8 mouse cellular contexts compared by ENCODE assay signal in the genomic region with DNA sequence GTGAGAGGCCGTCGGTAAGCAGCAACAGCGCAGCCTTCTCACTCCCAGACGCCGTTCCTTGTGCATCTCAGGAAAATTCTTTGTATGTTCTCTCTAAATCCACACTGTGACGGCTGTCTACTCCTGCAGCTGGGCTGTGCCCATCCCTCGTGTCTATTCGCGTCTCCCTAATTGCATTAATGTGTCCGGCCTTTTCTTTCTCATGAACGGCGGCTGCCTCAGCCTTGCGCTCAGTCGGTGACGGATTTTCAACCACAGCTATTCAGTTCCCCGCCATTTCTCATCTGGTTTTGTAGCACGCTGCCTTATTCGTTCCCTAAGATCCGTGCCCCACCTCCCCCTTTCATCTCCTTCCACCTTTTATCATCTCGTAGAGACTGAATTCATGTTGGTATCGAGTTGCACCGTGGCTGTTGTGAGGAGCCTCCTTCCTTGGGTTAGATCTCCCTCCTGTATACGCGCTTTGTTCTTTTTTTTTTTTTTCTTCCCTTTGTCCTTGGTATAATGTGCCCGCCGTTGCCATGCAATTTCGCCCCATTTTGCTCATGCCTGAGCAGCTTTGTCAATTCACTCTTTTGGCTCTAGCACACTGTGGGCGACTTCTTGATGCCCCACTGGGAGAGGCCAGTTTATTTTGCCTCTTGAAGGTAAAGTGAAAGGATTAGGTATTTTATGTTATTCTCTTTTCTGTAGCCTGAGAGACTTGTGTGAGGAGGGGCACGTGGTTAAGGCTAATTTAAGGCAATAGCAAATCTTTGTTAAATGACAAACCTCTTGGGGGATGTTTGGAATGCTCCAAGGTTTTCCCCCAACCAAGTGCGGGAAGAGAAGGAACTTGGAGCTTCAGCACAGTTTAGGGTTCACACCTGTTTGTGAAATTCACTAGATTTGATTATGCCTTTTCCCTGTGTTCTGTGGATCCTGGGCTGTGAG. TPM values are rescaled to one million over a fixed set of nuclear protein-coding genes. Genes with fewer than 3 reads are reported as not detected.
A peak's percentile ranks its signal among the peaks of the same experiment; 100 is the strongest.
DNase-seq lines count a peak whose midpoint lies in the region; ATAC-seq lines count a peak whose summit lies in the region.

No protein-coding gene starts in this region.

- no peaks in the 10 kb centered on the region for H3K36me3 ChIP-seq in liver, embryonic 11.5 days (ENCODE audit: control insufficient read depth, insufficient read depth, low read length)
- H3K36me3 ChIP-seq in embryonic facial prominence, embryonic 12.5 days, result no peaks in the 10 kb centered on the region
- H3K36me3 ChIP-seq in intestine, embryonic 16.5 days (ENCODE audit: control insufficient read depth, insufficient read depth, low read length), result no peaks in the 10 kb centered on the region
- H3K36me3 ChIP-seq in neural tube, embryonic 15.5 days, result no peaks in the 10 kb centered on the region

- 0 out of 2 replicates have a peak overlapping the region, but pooled peaks have one; percentile 36 for H3K9ac ChIP-seq in liver, embryonic 11.5 days (ENCODE audit: low read depth, low read length)
- H3K9ac ChIP-seq in embryonic facial prominence, embryonic 12.5 days, result peak overlapping the region; percentile 50
- peak overlapping the region; percentile 58 for H3K9ac ChIP-seq in intestine, embryonic 16.5 days (ENCODE audit: low read depth, low read length)
- peak overlapping the region; percentile 31 for H3K9ac ChIP-seq in neural tube, embryonic 15.5 days (replicated peaks)

- no peak overlapping the region for H3K27ac ChIP-seq in liver, embryonic 11.5 days (ENCODE audit: low read depth, low read length)
- peak overlapping the region; percentile 76 for H3K27ac ChIP-seq in embryonic facial prominence, embryonic 12.5 days
- H3K27ac ChIP-seq in intestine, embryonic 16.5 days (ENCODE audit: low read length), result peak overlapping the region; percentile 26; the same call in 1 of the 2 replicates
- H3K27ac ChIP-seq in neural tube, embryonic 15.5 days (replicated peaks), result peak overlapping the region; percentile 91

- 17% methylated on average over 30 of the region's 30 CpGs for WGBS in liver, embryonic 11.5 days
- 5% methylated on average over 30 of the region's 30 CpGs for WGBS in embryonic facial prominence, embryonic 12.5 days
- WGBS in intestine, embryonic 16.5 days, result 17% methylated on average over 30 of the region's 30 CpGs
- WGBS in neural tube, embryonic 15.5 days, result 4% methylated on average over 30 of the region's 30 CpGs

- peak overlapping the region; percentile 54 for H3K4me2 ChIP-seq in liver, embryonic 11.5 days
- H3K4me2 ChIP-seq in embryonic facial prominence, embryonic 12.5 days (replicated peaks), result peak overlapping the region; percentile 48
- peak overlapping the region; percentile 53 for H3K4me2 ChIP-seq in intestine, embryonic 16.5 days (ENCODE audit: low read depth, low read length)
- peak overlapping the region; percentile 47 for H3K4me2 ChIP-seq in neural tube, embryonic 15.5 days

- H3K4me3 ChIP-seq in liver, embryonic 11.5 days (ENCODE audit: low read depth, low read length), result 0 out of 2 replicates have a peak overlapping the region, but pooled peaks have one; percentile 0
- H3K4me3 ChIP-seq in embryonic facial prominence, embryonic 12.5 days, result peak overlapping the region; percentile 24
- peak overlapping the region; percentile 32 for H3K4me3 ChIP-seq in intestine, embryonic 16.5 days (ENCODE audit: low read length)
- H3K4me3 ChIP-seq in neural tube, embryonic 15.5 days (replicated peaks), result peak overlapping the region; percentile 17

- no peak for DNase-seq in liver, embryonic 11.5 days (ENCODE audit: low spot score)
- no peak for DNase-seq in liver
- no peak for DNase-seq in right cerebral cortex, adult 18-20 months
- no peak for DNase-seq in urinary bladder, adult 2 months (ENCODE audit: low spot score)

- no peak for ATAC-seq in liver, embryonic 11.5 days (replicated peaks; ENCODE audit: low FRiP score)
- ATAC-seq in embryonic facial prominence, embryonic 12.5 days (ENCODE audit: insufficient number of reproducible peaks, insufficient read depth, low FRiP score, low TSS enrichment), result 0 out of 2 replicates have a peak, but pooled peaks have one; percentile 65
- no peak for ATAC-seq in intestine, embryonic 16.5 days
- ATAC-seq in neural tube, embryonic 15.5 days (ENCODE audit: low FRiP score), result peak; percentile 64
- no peak for ATAC-seq in inflammation-experienced regulatory T-cells, adult 6 months

- no peaks in the 10 kb centered on the region for H3K9me3 ChIP-seq in liver, embryonic 11.5 days (ENCODE audit: control insufficient read depth, low read length)
- no peaks in the 10 kb centered on the region for H3K9me3 ChIP-seq in embryonic facial prominence, embryonic 12.5 days
- no peaks in the 10 kb centered on the region for H3K9me3 ChIP-seq in intestine, embryonic 16.5 days (ENCODE audit: control insufficient read depth, low read length)
- no peaks in the 10 kb centered on the region for H3K9me3 ChIP-seq in neural tube, embryonic 15.5 days (replicated peaks)

- peaks cover 12% of the 10 kb centered on the region for H3K27me3 ChIP-seq in liver, embryonic 11.5 days (replicated peaks; ENCODE audit: control insufficient read depth, insufficient read depth, low read length)
- no peaks in the 10 kb centered on the region for H3K27me3 ChIP-seq in embryonic facial prominence, embryonic 12.5 days
- H3K27me3 ChIP-seq in intestine, embryonic 16.5 days (replicated peaks; ENCODE audit: control insufficient read depth, insufficient read depth, low read length), result no peaks in the 10 kb centered on the region
- H3K27me3 ChIP-seq in neural tube, embryonic 15.5 days (replicated peaks), result no peaks in the 10 kb centered on the region

- H3K4me1 ChIP-seq in liver, embryonic 11.5 days (replicated peaks; ENCODE audit: control insufficient read depth, insufficient read depth, low read length), result no peaks in the 10 kb centered on the region
- peaks cover 18% of the 10 kb centered on the region for H3K4me1 ChIP-seq in embryonic facial prominence, embryonic 12.5 days
- H3K4me1 ChIP-seq in intestine, embryonic 16.5 days (ENCODE audit: control insufficient read depth, insufficient read depth, low read length), result no peaks in the 10 kb centered on the region
- peaks cover 27% of the 10 kb centered on the region for H3K4me1 ChIP-seq in neural tube, embryonic 15.5 days

RNA-seq across cellular contexts. Expression of a gene that starts 21.5 kb away (rescaled TPM):
- 0.14 and 0.52 TPM in 2 replicates for polyA plus RNA-seq in liver, embryonic 11.5 days (2014; fragmentation: Nextera tagmentation; extraction: Ambion mirVana)
- polyA plus RNA-seq in embryonic facial prominence, embryonic 12.5 days (2016; fragmentation: Nextera tagmentation; extraction: Ambion mirVana), result 2.4 and 2.8 TPM in 2 replicates
- polyA plus RNA-seq in intestine, embryonic 16.5 days (2015; fragmentation: Nextera tagmentation; extraction: Ambion mirVana), result 0.93 and 1.0 TPM in 2 replicates
- 3.1 and 3.5 TPM in 2 replicates for polyA plus RNA-seq in neural tube, embryonic 15.5 days (2015; fragmentation: Nextera tagmentation; extraction: Ambion mirVana)
- 0.19 and 0.22 TPM in 2 replicates for polyA plus RNA-seq in urinary bladder, adult 2 months (2012; rRNA removed)
- polyA plus RNA-seq in inflammation-experienced regulatory T-cells, adult 6 months (2017; shearing (Covaris generic)), result under 1 TPM in 1 of 3 experiments, not detected in 2; 0.21 TPM

RNA-seq across cellular contexts. Expression of a gene that starts 32.6 kb away (rescaled TPM):
- 1.8 and 2.4 TPM in 2 replicates for polyA plus RNA-seq in liver, embryonic 11.5 days (2014; fragmentation: Nextera tagmentation; extraction: Ambion mirVana)
- 57.0 and 61.9 TPM in 2 replicates for polyA plus RNA-seq in embryonic facial prominence, embryonic 12.5 days (2016; fragmentation: Nextera tagmentation; extraction: Ambion mirVana)
- polyA plus RNA-seq in intestine, embryonic 16.5 days (2015; fragmentation: Nextera tagmentation; extraction: Ambion mirVana), result 6.3 and 6.8 TPM in 2 replicates
- 113 and 126 TPM in 2 replicates for polyA plus RNA-seq in neural tube, embryonic 15.5 days (2015; fragmentation: Nextera tagmentation; extraction: Ambion mirVana)
- 0.99 and 1.1 TPM in 2 replicates for polyA plus RNA-seq in urinary bladder, adult 2 months (2012; rRNA removed)
- under 1 TPM in 2 of 3 experiments, not detected in 1; 0.11 to 0.22 TPM for polyA plus RNA-seq in inflammation-experienced regulatory T-cells, adult 6 months (2017; shearing (Covaris generic))

RNA-seq across cellular contexts. Expression of a gene that starts 52.7 kb away (rescaled TPM):
- 33.7 and 39.3 TPM in 2 replicates for polyA plus RNA-seq in liver, embryonic 11.5 days (2014; fragmentation: Nextera tagmentation; extraction: Ambion mirVana)
- 29.4 and 36.2 TPM in 2 replicates for polyA plus RNA-seq in embryonic facial prominence, embryonic 12.5 days (2016; fragmentation: Nextera tagmentation; extraction: Ambion mirVana)
- 24.5 and 26.6 TPM in 2 replicates for polyA plus RNA-seq in intestine, embryonic 16.5 days (2015; fragmentation: Nextera tagmentation; extraction: Ambion mirVana)
- polyA plus RNA-seq in neural tube, embryonic 15.5 days (2015; fragmentation: Nextera tagmentation; extraction: Ambion mirVana), result 18.1 and 18.8 TPM in 2 replicates
- 7.2 and 7.3 TPM in 2 replicates for polyA plus RNA-seq in urinary bladder, adult 2 months (2012; rRNA removed)
- polyA plus RNA-seq in inflammation-experienced regulatory T-cells, adult 6 months (2017; shearing (Covaris generic)), result 10 to 100 TPM; 22.0 to 32.2 (median 25.7) TPM

RNA-seq across cellular contexts. Expression of a gene that starts 52.8 kb away (rescaled TPM):
- 196 and 198 TPM in 2 replicates for polyA plus RNA-seq in liver, embryonic 11.5 days (2014; fragmentation: Nextera tagmentation; extraction: Ambion mirVana)
- polyA plus RNA-seq in embryonic facial prominence, embryonic 12.5 days (2016; fragmentation: Nextera tagmentation; extraction: Ambion mirVana), result 159 and 161 TPM in 2 replicates
- 132 and 148 TPM in 2 replicates for polyA plus RNA-seq in intestine, embryonic 16.5 days (2015; fragmentation: Nextera tagmentation; extraction: Ambion mirVana)
- polyA plus RNA-seq in neural tube, embryonic 15.5 days (2015; fragmentation: Nextera tagmentation; extraction: Ambion mirVana), result 51.8 and 85.1 TPM in 2 replicates
- polyA plus RNA-seq in urinary bladder, adult 2 months (2012; rRNA removed), result 77.8 and 85.8 TPM in 2 replicates
- 100 to 1,000 TPM; 193 to 355 (median 324) TPM for polyA plus RNA-seq in inflammation-experienced regulatory T-cells, adult 6 months (2017; shearing (Covaris generic))

Comparison
In these comparisons a context has a peak if more than half of its experiments do, and no peak if none do; other contexts are left out.
1. ATAC-seq: peak in embryonic facial prominence, embryonic 12.5 days (single experiment) and neural tube, embryonic 15.5 days (single experiment); none in liver, embryonic 11.5 days (single experiment), intestine, embryonic 16.5 days (single experiment) and inflammation-experienced regulatory T-cells, adult 6 months (single experiment).
2. Peak in every context shown above with its lines, with median percentiles within 50 percentile points of each other: H3K4me2 ChIP-seq, H3K4me3 ChIP-seq and H3K9ac ChIP-seq.